Mouse (Mus musculus) MEL (cell line): ENCODE data around the gene Ahcy. TPM values are rescaled to one million over a fixed set of nuclear protein-coding genes. Genes with fewer than 3 reads are reported as not detected.

Experiments used
- DNase-seq: peaks from one replicate; pipeline ENCODE4 v3.0.0; 2011; ENCODE audit warnings: low read depth, low spot score
- H3K27ac ChIP-seq: 2 replicates; pipeline ENCODE4 v1.5.1; 2012; ENCODE audit warnings: low read depth, mild to moderate bottlenecking, control low read depth, low read length, moderate library complexity; ENCODE audit not compliant: control insufficient read depth
- H3K27me3 ChIP-seq, 2 experiments: fragments of 150-350 bp in 1 of 2; sonication (generic) in 1 of 2; 2 replicates each; pipeline ENCODE4 v1.6.1; 2012; ENCODE audit warnings: low read length in 2 of 2, mild to moderate bottlenecking in 2 of 2, improper control_type of control experiment in 1 of 2, moderate library complexity in 1 of 2; ENCODE audit not compliant: insufficient read depth in 2 of 2, control insufficient read depth in 1 of 2
- H3K36me3 ChIP-seq, 2 experiments: 2 replicates each; pipeline ENCODE4 v1.6.1; 2012 to 2014; ENCODE audit warnings: low read length in 2 of 2, improper control_type of control experiment in 1 of 2, inconsistent platforms in 1 of 2, mild to moderate bottlenecking in 1 of 2; ENCODE audit not compliant: insufficient read depth in 2 of 2, control insufficient read depth in 1 of 2
- H3K4me1 ChIP-seq, 2 experiments: fragments of 150-350 bp in 1 of 2; sonication (generic) in 1 of 2; 2 replicates each; pipeline ENCODE4 v1.6.1; 2012; ENCODE audit warnings: low read length in 2 of 2, improper control_type of control experiment in 1 of 2, mild to moderate bottlenecking in 1 of 2; ENCODE audit not compliant: insufficient read depth in 2 of 2, control insufficient read depth in 1 of 2
- H3K4me3 ChIP-seq, 2 experiments: fragments of 150-350 bp in 1 of 2; sonication (generic) in 1 of 2; 2 replicates each; pipeline ENCODE4 v1.5.1; 2012; ENCODE audit warnings: low read depth in 2 of 2, low read length in 2 of 2, mild to moderate bottlenecking in 2 of 2, moderate library complexity in 2 of 2, control low read depth in 1 of 2, improper control_type of control experiment in 1 of 2; ENCODE audit not compliant: control insufficient read depth in 1 of 2, insufficient read depth in 1 of 2
- H3K79me2 ChIP-seq: 2 replicates; pipeline ENCODE4 v1.6.1; 2012; ENCODE audit warnings: mild to moderate bottlenecking, low read length, moderate library complexity; ENCODE audit not compliant: control insufficient read depth, poor library complexity, insufficient read depth
- H3K9ac ChIP-seq: 2 replicates; pipeline ENCODE4 v1.6.1; 2012; ENCODE audit warnings: low read depth, mild to moderate bottlenecking, control low read depth, low read length, moderate library complexity; ENCODE audit not compliant: control insufficient read depth, poor library complexity, severe bottlenecking
- H3K9me3 ChIP-seq: fragments of 150-350 bp; sonication (generic); replicated peaks from 2 replicates; pipeline ENCODE4 v1.6.1; 2012; ENCODE audit warnings: mild to moderate bottlenecking, low read length, improper control_type of control experiment, moderate library complexity; ENCODE audit not compliant: insufficient read depth
- BHLHE40 ChIP-seq: IDR thresholded peaks from 2 replicates; pipeline ENCODE4 v1.6.1; 2012; ENCODE audit warnings: low read depth, mild to moderate bottlenecking, inconsistent platforms, low read length, improper control_type of control experiment, borderline replicate concordance
- CHD1 ChIP-seq: IDR thresholded peaks from 2 replicates; pipeline ENCODE4 v1.6.1; 2012; ENCODE audit warnings: low read depth, mild to moderate bottlenecking, inconsistent platforms, low read length, improper control_type of control experiment
- ELF1 ChIP-seq: IDR thresholded peaks from 2 replicates; pipeline ENCODE4 v1.6.1; 2014; ENCODE audit warnings: low read depth, mild to moderate bottlenecking, inconsistent platforms, low read length, improper control_type of control experiment, moderate library complexity
- EP300 ChIP-seq, 2 experiments: IDR thresholded peaks; 2 replicates each; pipeline ENCODE4 v1.6.1; 2011; ENCODE audit warnings: improper control_type of control experiment in 2 of 2, low read length in 2 of 2, low read depth in 1 of 2, mild to moderate bottlenecking in 1 of 2
- GABPA ChIP-seq: IDR thresholded peaks from 2 replicates; pipeline ENCODE4 v1.6.1; 2012; ENCODE audit warnings: low read depth, mild to moderate bottlenecking, inconsistent platforms, low read length, improper control_type of control experiment, moderate library complexity
- GATA1 ChIP-seq: IDR thresholded peaks from 2 replicates; pipeline ENCODE4 v1.6.1; 2011; ENCODE audit warnings: low read depth, low read length, improper control_type of control experiment
- HCFC1 ChIP-seq: IDR thresholded peaks from 2 replicates; pipeline ENCODE4 v1.6.1; 2012; ENCODE audit warnings: low read depth, mild to moderate bottlenecking, inconsistent platforms, low read length, improper control_type of control experiment, moderate library complexity
- JUND ChIP-seq: IDR thresholded peaks from 2 replicates; pipeline ENCODE4 v1.6.1; 2011; ENCODE audit warnings: low read depth, mild to moderate bottlenecking, improper control_type of control experiment, low read length
- KAT2A ChIP-seq: conservative IDR thresholded peaks from 2 replicates; pipeline ENCODE4 v1.6.1; 2012; ENCODE audit warnings: low read depth, low read length, improper control_type of control experiment, inconsistent platforms
- MAX ChIP-seq: IDR thresholded peaks from 2 replicates; pipeline ENCODE4 v1.6.1; 2011; ENCODE audit warnings: low read length, improper control_type of control experiment
- MXI1 ChIP-seq: IDR thresholded peaks from 2 replicates; pipeline ENCODE4 v1.6.1; 2011; ENCODE audit warnings: mild to moderate bottlenecking, low read depth, low read length, improper control_type of control experiment
- MYB ChIP-seq: IDR thresholded peaks from 2 replicates; pipeline ENCODE4 v1.6.1; 2011; ENCODE audit warnings: mild to moderate bottlenecking, low read depth, low read length, improper control_type of control experiment
- MYC ChIP-seq: IDR thresholded peaks from 2 replicates; pipeline ENCODE4 v1.6.1; 2011; ENCODE audit warnings: low read depth, mild to moderate bottlenecking, low read length, improper control_type of control experiment, moderate library complexity
- NELFE ChIP-seq: IDR thresholded peaks from 2 replicates; pipeline ENCODE4 v1.6.1; 2011; ENCODE audit warnings: low read depth, low read length, improper control_type of control experiment
- NRF1 ChIP-seq: IDR thresholded peaks from 2 replicates; pipeline ENCODE4 v1.6.1; 2014; ENCODE audit warnings: low read depth, mild to moderate bottlenecking, inconsistent platforms, low read length, improper control_type of control experiment, moderate library complexity; ENCODE audit not compliant: poor library complexity, insufficient read depth, severe bottlenecking
- RCOR1 ChIP-seq: IDR thresholded peaks from 2 replicates; pipeline ENCODE4 v1.6.1; 2012; ENCODE audit warnings: low read depth, mild to moderate bottlenecking, inconsistent platforms, low read length, improper control_type of control experiment
- SMC3 ChIP-seq: IDR thresholded peaks from 2 replicates; pipeline ENCODE4 v1.6.1; 2011; ENCODE audit warnings: low read depth, low read length, improper control_type of control experiment
- TCF12 ChIP-seq: IDR thresholded peaks from 2 replicates; pipeline ENCODE4 v1.6.1; 2014; ENCODE audit warnings: low read depth, mild to moderate bottlenecking, inconsistent platforms, low read length, improper control_type of control experiment, moderate library complexity
- USF1 ChIP-seq: IDR thresholded peaks from 2 replicates; pipeline ENCODE4 v1.6.1; 2014; ENCODE audit warnings: low read depth, mild to moderate bottlenecking, inconsistent platforms, low read length, improper control_type of control experiment, moderate library complexity
- ZKSCAN1 ChIP-seq: IDR thresholded peaks from 2 replicates; pipeline ENCODE4 v1.6.1; 2012; ENCODE audit warnings: low read depth, mild to moderate bottlenecking, inconsistent platforms, low read length, improper control_type of control experiment, moderate library complexity
- polyA plus RNA-seq, 2 experiments: library from polyadenylated mRNA; stranded (reverse) in 1 of 2; unstranded in 1 of 2; fragments of >175 nt in 1 of 2; fragments of >200 nt in 1 of 2; gene quantifications; 2 replicates each; pipeline versions ENCODE4 v1.2.1 to v1.2.4; 2012; ENCODE audit warnings: low replicate concordance in 2 of 2, low read depth in 1 of 2; ENCODE audit not compliant: insufficient read length in 2 of 2, insufficient read depth in 1 of 2, missing spikeins in 1 of 2
- total RNA-seq: library from RNA; depleted of rRNA; stranded (reverse); fragments of 300-350 nt; gene quantifications from 2 replicates; pipeline ENCODE4 v1.2.3, GENCODE M21; 2012

Gene Ahcy
- total and polyA plus RNA-seq, 3 experiments, result 255 to 5,082 (median 364) TPM

DNA sequence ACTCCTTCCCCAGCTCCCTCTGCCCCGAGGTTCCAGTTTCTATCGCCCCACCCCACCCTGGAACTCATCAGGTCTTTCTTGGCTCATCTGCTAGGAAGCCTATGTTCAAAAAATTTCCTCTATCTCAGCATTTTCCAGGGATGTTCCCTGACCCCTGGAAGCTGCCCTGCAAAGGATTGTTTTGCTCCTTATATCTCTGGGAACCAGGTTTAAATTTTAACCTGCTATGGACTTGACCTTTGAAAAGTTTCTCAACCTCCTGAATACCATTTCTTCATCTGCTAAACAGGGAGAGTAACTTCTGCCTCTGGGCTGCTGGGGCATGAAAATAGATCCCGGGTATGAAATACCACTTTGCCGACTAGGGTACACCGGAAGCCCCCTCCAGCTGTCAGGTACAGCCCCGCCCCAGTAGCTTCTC lies 27.5 kb upstream of the Ahcy start:
- Histone ChIP-seq H3K27ac (no peak overlapping the region), H3K9me3 (no peaks in the 10 kb centered on the region), H3K4me3 (no peak overlapping the region), H3K4me1 (peaks cover 0 to 8% of the 10 kb centered on the region in 2 experiments; a peak in 3 of 4 replicates), H3K27me3 (no peaks in the 10 kb centered on the region), H3K79me2 (no peaks in the 10 kb centered on the region), H3K36me3 (0 out of 4 replicates have a peak, but pooled peaks cover 0 to 2% of the 10 kb centered on the region in 2 experiments), H3K9ac (no peak overlapping the region)
- DNase-seq, result no peak
- no peak for TF ChIP-seq SMC3
- TF ChIP-seq MYC, result no peak
- TF ChIP-seq NELFE, result no peak
- no peak for TF ChIP-seq MAX
- TF ChIP-seq GABPA, result no peak
- TF ChIP-seq JUND, result no peak
- no peak for TF ChIP-seq HCFC1
- TF ChIP-seq KAT2A, result no peak
- TF ChIP-seq BHLHE40, result no peak
- TF ChIP-seq CHD1, result no peak
- TF ChIP-seq RCOR1, result no peak
- TF ChIP-seq GATA1, result no peak
- TF ChIP-seq NRF1, result no peak
- no peak for TF ChIP-seq TCF12
- TF ChIP-seq ZKSCAN1, result no peak
- no peak for TF ChIP-seq USF1
- no peak for TF ChIP-seq EP300 (IDR thresholded peaks at IDR 0.05; ENCODE audit: low read depth in 1 of 2, low read length in 2 of 2)
- no peak for TF ChIP-seq MYB
- no peak for TF ChIP-seq ELF1

DNA sequence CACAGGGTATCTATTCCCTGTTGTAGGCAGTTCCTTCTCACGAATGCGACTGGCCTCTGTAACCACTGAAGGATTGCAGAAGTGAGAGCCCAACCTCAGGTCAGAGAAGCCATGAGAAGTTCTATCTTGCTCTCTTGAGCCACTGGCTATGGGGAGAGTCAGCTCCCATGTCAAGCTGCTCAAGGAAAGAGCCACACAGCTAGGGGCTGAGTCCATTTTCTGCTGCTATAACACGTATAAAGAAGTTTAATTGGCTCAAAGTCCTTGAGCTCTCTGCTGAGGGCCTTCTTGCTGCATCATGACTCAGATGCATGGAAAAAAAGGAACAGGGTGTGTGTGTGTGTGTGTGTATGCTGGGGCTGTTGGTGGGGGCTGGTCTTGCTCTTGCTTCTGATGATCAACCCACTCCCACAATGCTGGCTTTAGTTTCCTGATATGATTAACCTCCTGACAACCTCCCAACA lies 26.5 kb upstream of the Ahcy start:
- Histone ChIP-seq H3K9me3 (no peaks in the 10 kb centered on the region), H3K27me3 (no peaks in the 10 kb centered on the region)
- no peak for TF ChIP-seq MXI1
- TF ChIP-seq, all 39 proteins: peak for 0
- H3K36me3 ChIP-seq, result 0 out of 4 replicates have a peak, but pooled peaks cover 0 to 2% of the 10 kb centered on the region in 2 experiments
- peaks cover 0 to 8% of the 10 kb centered on the region in 2 experiments; a peak in 3 of 4 replicates for H3K4me1 ChIP-seq
- no peak overlapping the region for H3K4me3 ChIP-seq
- no peak overlapping the region for H3K9ac ChIP-seq
- DNase-seq, result peak; percentile 33
- no peaks in the 10 kb centered on the region for H3K79me2 ChIP-seq
- no peak overlapping the region; the same call in 1 of the 2 replicates for H3K27ac ChIP-seq
